Mouse (Mus musculus): ENCODE measurements around the gene Ctxn1.
A peak's percentile ranks its signal among the peaks of the same experiment; 100 is the strongest.
"Not testable (repeated sequence)": the region's sequence is repeated elsewhere in the genome, so short reads cannot be mapped to it uniquely, and the experiment has no call there.

Ctxn1 gene

GRCm38 (mm10) chr8:4259125-4259804, at the start of gene Ctxn1:
Ctxn1 (minus strand) TSS chr8:4259274.
- DNase-seq (ENCODE audit: low read depth, low spot score) = peak; percentile 61

GRCm38 (mm10) chr8:4305838-4306237, 46.8 kb upstream of the Ctxn1 start:
- DNase-seq (ENCODE audit: low read depth, low spot score) = no peak

- no peak for DNase-seq (ENCODE audit: low read depth, low spot score)
These were observed 45.1 kb upstream of the Ctxn1 start for GRCm38 (mm10) chr8:4304124-4304547.

DNA sequence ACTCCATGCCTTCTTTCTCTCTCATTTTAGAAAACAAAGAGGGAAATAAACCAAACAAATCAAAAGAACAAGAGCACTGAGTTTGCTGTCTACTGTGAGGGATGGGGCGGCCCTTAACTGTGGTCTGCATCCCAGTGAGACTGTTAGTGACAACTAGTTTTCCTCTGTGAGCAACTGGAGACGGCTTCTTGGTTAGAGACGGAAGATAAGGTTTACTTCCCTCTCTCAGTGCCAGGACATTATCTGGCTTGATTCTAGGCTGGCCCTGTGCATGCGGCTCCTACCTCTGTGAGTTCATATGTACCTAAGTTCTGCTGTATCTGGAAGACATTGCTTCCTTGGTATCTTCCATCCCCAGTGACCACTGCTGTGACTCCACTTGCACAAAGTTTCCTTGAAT, 38.7 kb upstream of the Ctxn1 start:
- no peak for DNase-seq (ENCODE audit: low read depth, low spot score)

- DNase-seq (ENCODE audit: low read depth, low spot score) = no peak
These were observed 33.7 kb upstream of the Ctxn1 start for GRCm38 (mm10) chr8:4292738-4293137.

DNA sequence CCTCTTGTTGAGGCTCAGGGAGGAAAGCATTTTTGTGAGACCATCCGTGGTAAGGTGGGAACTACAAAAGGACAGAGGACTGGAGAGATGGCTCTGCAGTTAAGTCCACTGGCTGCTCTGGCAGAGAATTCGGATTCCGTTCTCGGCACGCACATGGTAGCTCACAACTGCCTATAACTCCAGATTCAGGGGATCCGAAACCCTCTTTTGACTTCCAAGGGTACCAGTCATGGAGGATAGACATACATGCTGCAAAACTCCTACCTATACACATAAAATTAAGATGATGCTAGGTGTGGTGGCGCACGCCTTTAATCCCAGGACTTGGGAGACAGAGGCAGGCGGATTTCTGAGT, 17.0 kb upstream of the Ctxn1 start:
- DNase-seq (ENCODE audit: low read depth, low spot score) = no peak

DNA sequence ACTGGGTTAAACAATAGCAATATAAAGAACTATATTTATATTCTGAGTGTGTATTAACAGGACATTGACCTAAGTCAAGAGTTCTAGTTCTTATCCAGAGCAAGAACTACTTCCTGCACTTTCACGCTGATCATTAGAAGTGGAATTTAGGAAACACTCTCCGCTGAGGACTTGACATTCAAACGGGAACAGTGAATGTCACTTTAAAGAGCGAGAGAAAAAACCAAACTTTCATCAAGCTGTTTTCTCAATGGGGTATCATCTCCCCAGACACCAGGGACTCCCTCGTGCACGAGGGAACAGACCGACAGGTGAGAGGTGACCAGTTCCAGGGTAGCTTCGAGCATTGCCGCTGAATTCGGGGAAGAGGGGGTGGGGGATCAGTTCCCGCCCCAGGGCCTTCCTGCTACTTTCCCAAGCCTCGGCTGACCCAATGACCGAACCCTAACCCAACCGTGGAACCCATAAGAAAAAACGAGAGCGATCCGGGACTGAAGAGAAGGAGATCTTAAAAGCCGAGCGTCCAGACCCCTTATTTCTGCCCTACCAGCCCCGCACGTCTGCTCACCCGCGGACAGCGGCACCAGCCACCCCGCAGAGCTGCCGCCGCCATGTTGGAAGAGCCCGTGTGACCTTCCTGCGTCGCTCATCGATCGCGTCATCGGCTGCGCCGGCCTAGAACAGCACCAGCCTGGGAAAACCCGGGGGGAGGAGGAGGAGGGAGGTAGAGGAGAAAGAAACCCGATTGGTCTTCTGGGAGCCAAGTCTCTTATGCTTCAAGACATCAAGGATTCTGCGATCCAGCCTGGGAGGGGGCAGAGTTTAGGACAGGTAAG, 16.4 kb upstream of the Ctxn1 start, which contains the start of gene Timm44:
Gene Timm44 (minus strand): TSS at position 639 of the 836 bp plus-strand sequence.
- DNase-seq (ENCODE audit: low read depth, low spot score) = peak; percentile 93

DNA sequence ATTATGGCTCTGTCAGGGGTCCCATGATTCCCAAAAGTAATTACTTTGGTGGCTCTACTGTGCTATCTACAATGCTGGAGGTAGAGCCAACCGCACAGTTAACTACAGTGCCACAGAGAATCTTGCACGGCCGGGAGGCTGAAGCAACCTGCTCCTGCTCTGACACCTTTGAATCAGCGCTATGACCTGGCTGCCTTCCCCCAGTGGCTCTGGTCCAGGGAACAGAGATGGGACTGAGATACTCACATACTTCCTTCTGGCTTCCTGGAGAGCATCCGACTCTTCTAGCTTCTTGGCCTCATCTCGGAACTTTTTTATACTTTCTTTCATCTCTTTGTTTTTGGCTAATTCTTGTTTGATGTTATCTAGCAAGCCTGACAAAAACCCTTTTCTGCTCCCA, 10.5 kb upstream of the Ctxn1 start:
- no peak for DNase-seq (ENCODE audit: low read depth, low spot score)

GRCm38 (mm10) chr8:4267627-4268026, 8.6 kb upstream of the Ctxn1 start:
- no peak for DNase-seq (ENCODE audit: low read depth, low spot score)

GRCm38 (mm10) chr8:4265160-4265914, 6.3 kb upstream of the Ctxn1 start:
- no peak for DNase-seq (ENCODE audit: low read depth, low spot score)

- DNase-seq (ENCODE audit: low read depth, low spot score) = no peak
These were observed 4.2 kb upstream of the Ctxn1 start for GRCm38 (mm10) chr8:4263105-4263791.

DNA sequence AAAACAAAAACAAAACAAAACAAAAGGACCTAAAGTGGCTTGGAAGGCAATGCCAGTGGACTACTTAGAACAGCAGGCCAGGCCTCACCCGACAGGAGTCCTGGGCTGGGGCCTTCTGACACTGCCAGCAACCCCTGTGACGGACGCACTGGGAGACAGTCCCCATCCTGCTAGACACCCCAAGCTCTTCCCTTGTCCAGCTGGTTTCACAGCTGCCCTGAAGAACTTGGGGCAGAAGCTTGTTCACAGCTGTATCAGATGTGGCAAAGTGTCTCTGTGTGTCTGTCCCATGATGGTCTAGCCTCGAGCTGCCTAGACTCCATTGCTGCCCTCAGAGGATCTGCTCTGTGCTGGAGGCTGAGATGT, 714 bp upstream of the Ctxn1 start:
- DNase-seq (ENCODE audit: low read depth, low spot score) = no peak

DNA sequence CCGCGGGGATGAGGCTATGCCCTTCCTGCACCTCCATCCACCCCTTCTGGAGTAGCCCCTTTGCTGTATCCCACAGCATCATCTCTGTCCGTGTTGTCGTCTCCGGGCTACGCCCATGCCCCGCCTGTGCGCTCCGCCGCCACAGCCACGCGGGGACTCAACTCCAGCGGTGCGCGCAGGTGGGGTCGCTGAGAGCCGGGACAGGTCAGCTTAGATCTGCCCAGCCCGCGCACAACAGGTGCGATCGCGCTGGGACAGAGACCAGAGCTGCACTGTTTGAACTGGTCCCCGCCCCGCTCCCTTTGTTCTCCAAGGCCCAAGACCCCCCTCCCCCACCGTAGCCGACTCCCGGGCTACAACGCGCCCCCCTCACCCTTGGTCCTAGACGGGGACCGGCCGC, 396 bp downstream of the Ctxn1 start:
- no peak for DNase-seq (ENCODE audit: low read depth, low spot score)

GRCm38 (mm10) chr8:4258233-4258632, 841 bp downstream of the Ctxn1 start:
- no peak for DNase-seq (ENCODE audit: low read depth, low spot score)

- DNase-seq (ENCODE audit: low read depth, low spot score) = no peak
These were observed 1.7 kb downstream of the Ctxn1 start for GRCm38 (mm10) chr8:4257350-4257749.

DNA sequence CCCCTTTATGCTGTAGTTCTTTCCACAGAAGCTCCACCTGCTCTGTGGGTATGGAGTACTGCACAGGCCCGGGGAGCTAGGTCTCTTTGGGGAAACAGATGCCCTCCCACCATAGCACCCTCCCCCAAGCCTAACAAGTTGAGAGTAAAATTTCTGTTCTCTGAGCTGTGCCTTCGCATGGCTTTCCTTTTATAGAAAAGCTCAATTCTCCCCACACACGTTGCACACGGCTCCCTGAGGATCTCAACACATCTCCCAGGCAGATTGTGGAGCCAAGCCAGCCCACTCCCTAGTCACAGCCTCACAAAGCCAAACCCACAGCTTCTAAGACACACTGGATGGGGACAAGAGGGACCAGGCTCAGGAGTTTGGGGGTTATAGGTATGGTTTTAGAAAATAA, 2.2 kb downstream of the Ctxn1 start:
- DNase-seq (ENCODE audit: low read depth, low spot score) = no peak

- DNase-seq (ENCODE audit: low read depth, low spot score) = not testable (repeated sequence)
These were observed 3.6 kb downstream of the Ctxn1 start for GRCm38 (mm10) chr8:4255471-4255870.

DNA sequence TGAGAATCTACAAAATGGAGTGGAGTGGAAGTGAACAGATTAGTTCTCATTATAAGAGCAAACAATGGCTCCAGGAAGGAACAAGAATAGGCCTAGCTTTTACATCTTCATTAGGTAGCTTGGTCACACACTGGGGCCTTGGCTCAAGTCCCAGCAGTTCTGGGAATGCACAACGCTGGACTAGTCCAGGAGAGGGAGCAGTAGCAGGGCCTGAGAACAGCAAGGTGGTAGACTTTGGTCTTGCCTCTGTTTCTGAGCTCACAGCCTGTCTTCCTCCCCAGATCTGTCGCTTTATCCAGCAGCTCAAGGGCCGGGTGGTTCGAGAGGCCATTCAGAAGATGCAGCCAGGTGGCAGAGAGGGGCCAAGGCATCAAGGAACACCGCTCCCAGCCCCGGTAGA, 5.1 kb downstream of the Ctxn1 start:
- no peak for DNase-seq (ENCODE audit: low read depth, low spot score)

GRCm38 (mm10) chr8:4252934-4253841, 5.9 kb downstream of the Ctxn1 start, which contains the start of gene Snapc2:
Snapc2 (plus strand) TSS chr8:4253080.
- DNase-seq (ENCODE audit: low read depth, low spot score) = peak; percentile 87

GRCm38 (mm10) chr8:4252116-4252760, 6.8 kb downstream of the Ctxn1 start:
- DNase-seq (ENCODE audit: low read depth, low spot score) = no peak
